Comparison of ENCODE assay signal across 26 mouse cellular contexts in the genomic region with DNA sequence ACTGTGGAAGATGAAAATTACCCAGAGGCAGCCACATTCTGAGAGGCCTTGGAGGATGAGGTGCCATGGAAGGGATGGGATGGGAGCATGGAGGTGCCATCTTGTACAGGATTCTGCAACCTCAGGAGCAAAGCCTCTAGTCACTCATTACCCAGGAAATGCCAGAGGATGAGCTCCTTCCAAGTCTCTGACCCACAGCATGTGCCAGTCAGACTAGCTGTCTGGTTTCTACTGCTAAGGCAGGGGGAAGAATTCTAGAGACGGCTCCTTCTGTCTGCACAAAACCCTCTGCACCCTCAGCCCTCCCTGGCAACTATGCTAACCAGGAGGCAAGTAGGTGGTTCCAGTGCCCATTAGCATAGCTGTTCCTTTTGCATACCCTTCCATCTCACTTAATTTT. TPM values are rescaled to one million over a fixed set of nuclear protein-coding genes. Genes with fewer than 3 reads are reported as not detected.
DNase-seq lines count a peak whose midpoint lies in the region; ATAC-seq and TF ChIP-seq lines count a peak whose summit lies in the region.
"Had no signal": no experiment of that assay in that cellular context is flagged by ENCODE, and none has a peak within 500 bp of the region (broad histone marks: within the 10 kb centered on the region; RNA-seq: fewer than 3 reads in every experiment).

No protein-coding gene starts in this region.

- 0 out of 2 replicates have a peak, but pooled peaks cover under 1% of the 10 kb centered on the region for H3K27me3 ChIP-seq in heart, embryonic 12.5 days (replicated peaks)
- no peaks in the 10 kb centered on the region for H3K27me3 ChIP-seq in CH12.LX (replicated peaks)
- no peaks in the 10 kb centered on the region for H3K27me3 ChIP-seq in Patski
- no peaks in the 10 kb centered on the region for H3K27me3 ChIP-seq in intestine, postnatal 0 days (replicated peaks; ENCODE audit: control insufficient read depth, insufficient read depth, low read length)
- H3K27me3 ChIP-seq: embryonic facial prominence, embryonic 13.5 days; embryonic facial prominence, embryonic 15.5 days; forebrain, embryonic 12.5 days had no signal

- H3K27ac ChIP-seq in heart, embryonic 12.5 days (ENCODE audit: poor library complexity, severe bottlenecking) = no peak overlapping the region
- H3K27ac ChIP-seq in CH12.LX (ENCODE audit: insufficient read depth, low read depth) = no peak overlapping the region
- no peak overlapping the region for H3K27ac ChIP-seq in intestine, postnatal 0 days (ENCODE audit: low read depth, low read length)
- H3K27ac ChIP-seq: embryonic facial prominence, embryonic 13.5 days; embryonic facial prominence, embryonic 15.5 days; forebrain, embryonic 10.5 days; forebrain, embryonic 12.5 days had no signal

- H3K9ac ChIP-seq in heart, embryonic 12.5 days = no peak overlapping the region
- H3K9ac ChIP-seq in CH12.LX (ENCODE audit: insufficient read depth, low read depth) = no peak overlapping the region
- H3K9ac ChIP-seq in intestine, postnatal 0 days (ENCODE audit: low read depth, low read length) = no peak overlapping the region
- H3K9ac ChIP-seq: embryonic facial prominence, embryonic 13.5 days; embryonic facial prominence, embryonic 15.5 days; forebrain, embryonic 12.5 days had no signal

- CTCF ChIA-PET in Patski (lab: Charles Lee) = no interaction called here

- TF ChIP-seq CTCF in CH12.LX (conservative IDR thresholded peaks at IDR 0.05 in 1 of 2, IDR thresholded peaks at IDR 0.05 in 1 of 2; ENCODE audit: low read depth in 2 of 2, low read length in 2 of 2) (no peak), Patski (IDR thresholded peaks at IDR 0.05) (no peak)
- TF ChIP-seq CTCF in intestine, postnatal 0 days (IDR thresholded peaks at IDR 0.05; ENCODE audit: low read depth) = no peak

- no peaks in the 10 kb centered on the region for H3K79me2 ChIP-seq in CH12.LX (replicated peaks; ENCODE audit: control insufficient read depth, extremely low read depth, insufficient read depth, poor library complexity, severe bottlenecking)

- no peak for TF ChIP-seq POLR2A in CH12.LX (IDR thresholded peaks at IDR 0.05; ENCODE audit: low read depth, low read length)

- no peaks in the 10 kb centered on the region for H3K36me3 ChIP-seq in heart, embryonic 12.5 days
- H3K36me3 ChIP-seq in CH12.LX (replicated peaks in 1 of 2; ENCODE audit: control insufficient read depth in 1 of 2, insufficient read depth in 1 of 2, low read length in 1 of 2) = no peaks in the 10 kb centered on the region
- H3K36me3 ChIP-seq in intestine, postnatal 0 days (ENCODE audit: control insufficient read depth, insufficient read depth) = 0 out of 2 replicates have a peak, but pooled peaks cover under 1% of the 10 kb centered on the region
- H3K36me3 ChIP-seq: embryonic facial prominence, embryonic 13.5 days; embryonic facial prominence, embryonic 15.5 days; forebrain, embryonic 12.5 days had no signal

- peak; percentile 57 for DNase-seq in heart, adult 11 months
- peak; percentile 26 for DNase-seq in kidney, adult 9 months
- DNase-seq in kidney, adult 18-20 months = no peak
- DNase-seq in CH12.LX (ENCODE audit: extremely low read depth) (no peak), Patski (ENCODE audit: low read depth, low spot score) (no peak)
- DNase-seq: adrenal gland, adult 2 months; adrenal gland, postnatal 10 days; adrenal gland, postnatal 25 days; B cell, adult 2 months; cerebellum, adult 11 months; cerebellum, adult 18-20 months; cerebellum, adult 8-10 months; cerebellum, adult 9-11 months; cerebellum, postnatal 14 days; cerebellum, postnatal 36 days; embryo, embryonic 11 days had no signal

- dilution Hi-C loops in CH12.LX (cut with MboI; ENCODE audit: extremely low pct_ligation_motif_present, extremely low pct_unique_long_range_greater_than_20kb, low sequenced_read_pairs) = no loop called here

- no peak overlapping the region for H3K4me2 ChIP-seq in heart, embryonic 12.5 days
- H3K4me2 ChIP-seq in CH12.LX (ENCODE audit: insufficient read depth, low read depth, poor library complexity, severe bottlenecking) = no peak overlapping the region
- no peak overlapping the region for H3K4me2 ChIP-seq in intestine, postnatal 0 days (replicated peaks; ENCODE audit: low read depth)
- H3K4me2 ChIP-seq: embryonic facial prominence, embryonic 13.5 days; embryonic facial prominence, embryonic 15.5 days; forebrain, embryonic 12.5 days had no signal

- POLR2A ChIA-PET in Patski (lab: Charles Lee) = interaction anchor here (0.7 kb wide), 1 partner anchor 15 kb away, joined by 3 read pairs; a partner anchor contains a TSS

- ATAC-seq in heart, embryonic 12.5 days (ENCODE audit: insufficient number of reproducible peaks, low FRiP score) = no peak
- peak; percentile 51 for ATAC-seq in Patski
- ATAC-seq in intestine, postnatal 0 days = no peak
- ATAC-seq: CD4-positive, CD25-positive, alpha-beta regulatory T cell, adult 4 months; forebrain, embryonic 14.5 days; forebrain, embryonic 16.5 days had no signal

- TF ChIP-seq EP300 in CH12.LX (IDR thresholded peaks at IDR 0.05; ENCODE audit: low read length) = no peak

- WGBS in heart, embryonic 12.5 days = 74% methylated on average over 1 of the region's 1 CpGs
- WGBS in intestine, postnatal 0 days = 94% methylated on average over 1 of the region's 1 CpGs

- no peaks in the 10 kb centered on the region for H3K4me1 ChIP-seq in heart, embryonic 12.5 days (replicated peaks)
- peaks cover 5 to 51% of the 10 kb centered on the region in 2 experiments; a peak in 3 of 4 replicates for H3K4me1 ChIP-seq in CH12.LX (ENCODE audit: control insufficient read depth in 1 of 2, insufficient read depth in 2 of 2)
- no peaks in the 10 kb centered on the region for H3K4me1 ChIP-seq in intestine, postnatal 0 days (replicated peaks; ENCODE audit: control insufficient read depth, insufficient read depth, low read length)
- H3K4me1 ChIP-seq: embryonic facial prominence, embryonic 13.5 days; embryonic facial prominence, embryonic 15.5 days; forebrain, embryonic 10.5 days; forebrain, embryonic 12.5 days had no signal

- no peaks in the 10 kb centered on the region for H3K9me3 ChIP-seq in heart, embryonic 12.5 days (replicated peaks)
- no peaks in the 10 kb centered on the region for H3K9me3 ChIP-seq in CH12.LX (replicated peaks; ENCODE audit: low read length)
- H3K9me3 ChIP-seq in intestine, postnatal 0 days (ENCODE audit: control insufficient read depth) = no peaks in the 10 kb centered on the region
- H3K9me3 ChIP-seq: embryonic facial prominence, embryonic 13.5 days; embryonic facial prominence, embryonic 15.5 days; forebrain, embryonic 10.5 days; forebrain, embryonic 12.5 days had no signal

- TF ChIP-seq RAD21 in CH12.LX (IDR thresholded peaks at IDR 0.05; ENCODE audit: low read depth, low read length) = no peak

- H3K4me3 ChIP-seq in heart, embryonic 12.5 days = no peak overlapping the region
- peak overlapping the region in 1 of 3 experiments; percentile 7 for H3K4me3 ChIP-seq in CH12.LX (replicated peaks in 1 of 3; ENCODE audit: low read depth in 2 of 3, low read length in 2 of 3, poor library complexity in 1 of 3)
- no peak overlapping the region for H3K4me3 ChIP-seq in intestine, postnatal 0 days (ENCODE audit: low read depth, low read length)
- H3K4me3 ChIP-seq: embryonic facial prominence, embryonic 13.5 days; embryonic facial prominence, embryonic 15.5 days; erythroblast, embryonic 14.5 days; forebrain, embryonic 10.5 days; forebrain, embryonic 12.5 days had no signal

- in situ Hi-C loops in CH12.LX (cut with MboI; ENCODE audit: low pct_ligation_motif_present, low pct_unique_long_range_greater_than_20kb, low sequenced_read_pairs) = no loop called here
- in situ Hi-C loops in Patski (cut with MboI; ENCODE audit: low pct_unique_long_range_greater_than_20kb) = no loop called here

TF ChIP-seq in CH12.LX, 34 proteins besides CTCF, POLR2A, EP300 and RAD21:
- TF ChIP-seq ZC3H11A (IDR thresholded peaks at IDR 0.05; ENCODE audit: low read depth, low read length) (no peak), CHD2 (IDR thresholded peaks at IDR 0.05; ENCODE audit: low read length) (no peak), MEF2A (IDR thresholded peaks at IDR 0.05; ENCODE audit: borderline replicate concordance, low read depth, low read length) (peak; percentile 39; the same call in 1 of the 2 replicates), MYC (IDR thresholded peaks at IDR 0.05; ENCODE audit: low read depth, low read length) (no peak), CHD1 (IDR thresholded peaks at IDR 0.05; ENCODE audit: low read depth, low read length) (no peak), E2F4 (IDR thresholded peaks at IDR 0.05; ENCODE audit: insufficient replicate concordance, low read depth, low read length) (no peak), MAX (IDR thresholded peaks at IDR 0.05; ENCODE audit: low read length) (no peak), HCFC1 (IDR thresholded peaks at IDR 0.05; ENCODE audit: low read depth, low read length) (no peak), ETS1 (conservative IDR thresholded peaks at IDR 0.05; ENCODE audit: low read depth, low read length) (peak; percentile 31; the same call in 1 of the 2 replicates), SIN3A (IDR thresholded peaks at IDR 0.05; ENCODE audit: low read length) (no peak), USF2 (conservative IDR thresholded peaks at IDR 0.05; ENCODE audit: low read depth, low read length) (no peak), NRF1 (IDR thresholded peaks at IDR 0.05; ENCODE audit: low read depth, low read length) (no peak), SMC3 (IDR thresholded peaks at IDR 0.05; ENCODE audit: low read depth, low read length) (no peak), POLR2AphosphoS2 (IDR thresholded peaks at IDR 0.05; ENCODE audit: low read depth, low read length) (no peak)

RNA-seq across cellular contexts. Expression of a gene that starts 15.4 kb away (rescaled TPM):
- polyA plus RNA-seq in heart, embryonic 12.5 days (2016; fragmentation: Nextera tagmentation; extraction: Ambion mirVana) = 3.7 and 3.8 TPM in 2 replicates
- total RNA-seq in CH12.LX (2012; rRNA removed) (not detected in 2 replicates), CH12.LX (2014; rRNA removed) (not detected in 2 replicates)
- polyA plus RNA-seq in CH12.LX (2012; ENCODE audit: insufficient read length, low read depth) (not detected in 2 replicates), Patski (2021) (58.4 TPM)
- 8.8 and 9.4 TPM in 2 replicates for polyA plus RNA-seq in intestine, postnatal 0 days (2015; fragmentation: Nextera tagmentation; extraction: Ambion mirVana)
- polyA plus RNA-seq: erythroblast, embryonic 14.5 days had no signal

Comparison
In these comparisons a context has a peak if more than half of its experiments do, and no peak if none do; other contexts are left out.
1. DNase-seq: peak in heart, adult 11 months (single experiment) and kidney, adult 9 months (single experiment); none in kidney, adult 18-20 months (single experiment), CH12.LX (single experiment) and Patski (single experiment).